Mouse (Mus musculus): ENCODE data around the gene Ccpg1os. TPM values are rescaled to one million over a fixed set of nuclear protein-coding genes. Genes with fewer than 3 reads are reported as not detected.

Ccpg1os gene
- 30.1 and 30.5 TPM in 2 replicates for polyA plus RNA-seq (2015; fragmentation: Nextera tagmentation; extraction: Ambion mirVana)

DNA sequence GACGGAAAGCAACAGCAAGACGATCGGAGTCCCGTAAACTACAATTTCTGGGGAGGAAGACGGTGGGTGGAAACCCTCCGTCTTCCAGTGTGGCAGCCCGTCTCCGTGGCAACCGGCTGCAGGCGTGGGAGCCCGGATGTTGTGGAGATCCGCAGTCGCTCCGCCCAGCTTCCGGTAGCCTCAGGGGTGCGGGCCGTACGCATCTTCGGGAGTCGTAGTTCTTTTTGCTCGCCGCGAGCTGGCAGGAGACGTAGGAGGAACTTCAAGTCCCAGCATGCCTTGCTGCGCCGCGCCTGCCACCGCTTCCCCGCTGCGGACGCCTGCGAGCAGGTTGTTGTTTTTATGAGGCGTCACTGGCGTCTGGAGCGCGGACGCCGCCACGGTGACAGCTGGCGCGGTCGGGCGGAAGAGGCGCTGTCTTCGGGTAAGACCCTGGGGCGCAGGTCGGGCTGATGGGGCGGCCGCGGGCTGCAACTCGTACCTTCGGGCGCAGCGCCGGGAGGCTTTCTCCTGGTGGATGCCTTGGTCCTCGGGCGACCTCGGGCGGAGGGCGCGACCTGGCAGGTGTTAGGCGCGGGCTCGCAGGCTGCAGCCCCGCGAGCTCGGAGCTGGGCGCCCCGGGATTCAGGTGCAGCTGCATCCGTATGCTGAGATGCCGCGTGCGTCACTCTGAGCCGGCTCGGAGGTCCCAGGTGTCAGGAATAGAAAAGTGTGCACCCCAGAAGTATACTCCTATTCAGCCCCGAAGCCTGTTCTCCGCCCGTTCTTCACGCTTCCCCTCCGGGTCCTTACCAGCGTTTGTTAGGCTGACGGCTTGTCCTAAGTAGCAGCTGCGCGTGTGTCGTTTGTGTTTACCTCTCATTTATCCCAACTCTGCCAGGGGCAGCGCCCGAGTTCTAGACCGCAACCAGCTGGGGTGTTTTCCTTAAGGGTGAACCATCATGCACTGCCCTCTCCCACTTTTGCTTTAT lies at the start of gene Ccpg1os, which contains the start of gene Ccpg1:
Gene Ccpg1os (minus strand): TSS at position 133 of the 971 bp plus-strand sequence.
Gene Ccpg1 (plus strand): TSS at position 180 of the 971 bp plus-strand sequence.
- Histone ChIP-seq H3K27ac (ENCODE audit: low read length) (peak within 1 kb of the TSS; percentile 49; the same call in 1 of the 2 replicates), H3K4me2 (ENCODE audit: low read depth, low read length) (peak within 1 kb of the TSS; percentile 94), H3K9me3 (ENCODE audit: control insufficient read depth, low read length) (no peaks in the 10 kb centered on the region), H3K9ac (ENCODE audit: low read length) (peak within 1 kb of the TSS; percentile 84), H3K4me1 (replicated peaks; ENCODE audit: control insufficient read depth, insufficient read depth, low read length) (peaks cover 8% of the 10 kb centered on the region), H3K27me3 (ENCODE audit: control insufficient read depth, insufficient read depth, low read depth, low read length) (no peaks in the 10 kb centered on the region), H3K36me3 (ENCODE audit: control insufficient read depth, insufficient read depth, low read length) (no peaks in the 10 kb centered on the region), H3K4me3 (ENCODE audit: low read length) (peak within 1 kb of the TSS; percentile 95)
- WGBS = 0% methylated on average over 88 of the region's 88 CpGs
- ATAC-seq (ENCODE audit: low read depth) = peak; percentile 100

DNA sequence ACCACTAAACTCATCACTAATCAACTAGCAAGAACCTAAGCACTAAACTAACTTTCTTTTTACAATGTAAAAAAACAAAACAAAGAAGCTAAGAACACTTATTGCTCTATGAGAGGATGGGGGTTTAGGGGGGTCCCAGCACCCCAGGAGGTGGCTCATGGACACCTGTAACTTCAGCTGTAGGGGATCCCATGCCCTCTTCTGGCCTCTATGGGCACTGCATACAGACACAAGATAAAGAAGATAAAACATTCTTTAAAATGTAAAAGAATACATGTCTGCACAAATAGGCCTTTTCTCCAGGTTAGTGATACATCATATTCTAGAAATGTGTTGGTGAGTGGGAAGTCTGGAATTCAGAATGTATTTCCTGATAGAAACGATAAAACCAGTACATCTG lies 48.2 kb upstream of the Ccpg1os start:
- peaks cover 10% of the 10 kb centered on the region; the same call in 1 of the 2 replicates for H3K36me3 ChIP-seq (ENCODE audit: control insufficient read depth, insufficient read depth, low read length)

DNA sequence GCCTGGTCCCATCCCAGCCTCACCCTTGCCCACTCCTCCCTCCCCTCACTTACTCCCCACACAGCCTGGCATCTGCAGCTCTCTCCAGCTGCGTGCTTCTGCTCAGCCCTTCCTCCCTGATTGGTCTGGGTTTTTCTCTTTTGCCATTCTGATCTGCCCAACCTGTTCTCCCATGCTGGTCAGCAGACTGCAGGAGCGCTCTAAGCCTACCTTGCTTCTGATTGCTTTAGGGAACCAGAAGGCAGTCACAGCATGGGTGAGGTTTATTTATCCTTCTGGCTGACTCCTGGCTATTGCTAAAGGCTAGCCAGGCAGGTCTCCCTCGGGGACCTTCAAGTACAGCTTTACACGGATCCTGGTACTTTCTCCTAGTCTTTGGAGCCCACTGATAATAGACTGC lies 46.2 kb upstream of the Ccpg1os start:
- H3K9ac ChIP-seq (ENCODE audit: low read length) = no peak overlapping the region
- no peaks in the 10 kb centered on the region for H3K9me3 ChIP-seq (ENCODE audit: control insufficient read depth, low read length)
- ATAC-seq (ENCODE audit: low read depth) = no peak
- H3K36me3 ChIP-seq (ENCODE audit: control insufficient read depth, insufficient read depth, low read length) = peaks cover 10% of the 10 kb centered on the region; the same call in 1 of the 2 replicates
- no peak overlapping the region for H3K4me3 ChIP-seq (ENCODE audit: low read length)
- 72% methylated on average over 4 of the region's 4 CpGs for WGBS
- H3K27ac ChIP-seq (ENCODE audit: low read length) = no peak overlapping the region
- H3K4me2 ChIP-seq (ENCODE audit: low read depth, low read length) = no peak overlapping the region
- no peaks in the 10 kb centered on the region for H3K27me3 ChIP-seq (ENCODE audit: control insufficient read depth, insufficient read depth, low read depth, low read length)
- no peaks in the 10 kb centered on the region for H3K4me1 ChIP-seq (replicated peaks; ENCODE audit: control insufficient read depth, insufficient read depth, low read length)

More for the DNA sequence above, 48.2 kb upstream of the Ccpg1os start:
- Histone ChIP-seq H3K27me3 (ENCODE audit: control insufficient read depth, insufficient read depth, low read depth, low read length) (no peaks in the 10 kb centered on the region), H3K27ac (ENCODE audit: low read length) (no peak overlapping the region), H3K4me3 (ENCODE audit: low read length) (no peak overlapping the region), H3K4me1 (replicated peaks; ENCODE audit: control insufficient read depth, insufficient read depth, low read length) (no peaks in the 10 kb centered on the region), H3K4me2 (ENCODE audit: low read depth, low read length) (no peak overlapping the region), H3K9me3 (ENCODE audit: control insufficient read depth, low read length) (no peaks in the 10 kb centered on the region), H3K9ac (ENCODE audit: low read length) (no peak overlapping the region)
- 86% methylated on average over 1 of the region's 1 CpGs for WGBS
- no peak for ATAC-seq (ENCODE audit: low read depth)

DNA sequence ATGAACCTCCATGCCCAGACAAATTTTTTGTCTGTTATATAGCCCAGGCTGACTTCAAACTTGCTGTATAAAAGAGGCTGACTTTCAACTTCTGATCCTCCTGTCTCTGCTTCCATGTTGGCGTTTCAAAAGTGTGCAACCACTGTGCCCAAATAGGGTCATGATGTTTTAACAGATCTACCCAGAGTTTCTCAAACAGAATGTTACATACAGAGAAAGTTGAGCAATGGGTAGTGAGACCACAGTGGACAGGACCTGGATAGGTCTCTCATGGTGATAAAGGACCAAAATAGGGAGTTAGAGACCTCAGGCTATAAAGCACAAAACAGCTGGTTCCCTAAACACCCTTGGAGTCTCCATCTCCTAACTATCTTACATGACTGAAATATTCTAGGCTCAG lies 45.3 kb upstream of the Ccpg1os start:
- Histone ChIP-seq H3K4me2 (ENCODE audit: low read depth, low read length) (no peak overlapping the region), H3K4me1 (replicated peaks; ENCODE audit: control insufficient read depth, insufficient read depth, low read length) (no peaks in the 10 kb centered on the region), H3K9me3 (ENCODE audit: control insufficient read depth, low read length) (no peaks in the 10 kb centered on the region), H3K4me3 (ENCODE audit: low read length) (no peak overlapping the region), H3K9ac (ENCODE audit: low read length) (no peak overlapping the region), H3K27me3 (ENCODE audit: control insufficient read depth, insufficient read depth, low read depth, low read length) (no peaks in the 10 kb centered on the region), H3K27ac (ENCODE audit: low read length) (no peak overlapping the region), H3K36me3 (ENCODE audit: control insufficient read depth, insufficient read depth, low read length) (peaks cover 10% of the 10 kb centered on the region; the same call in 1 of the 2 replicates)
- ATAC-seq (ENCODE audit: low read depth) = no peak
- WGBS = 85% methylated on average over 1 of the region's 1 CpGs

DNA sequence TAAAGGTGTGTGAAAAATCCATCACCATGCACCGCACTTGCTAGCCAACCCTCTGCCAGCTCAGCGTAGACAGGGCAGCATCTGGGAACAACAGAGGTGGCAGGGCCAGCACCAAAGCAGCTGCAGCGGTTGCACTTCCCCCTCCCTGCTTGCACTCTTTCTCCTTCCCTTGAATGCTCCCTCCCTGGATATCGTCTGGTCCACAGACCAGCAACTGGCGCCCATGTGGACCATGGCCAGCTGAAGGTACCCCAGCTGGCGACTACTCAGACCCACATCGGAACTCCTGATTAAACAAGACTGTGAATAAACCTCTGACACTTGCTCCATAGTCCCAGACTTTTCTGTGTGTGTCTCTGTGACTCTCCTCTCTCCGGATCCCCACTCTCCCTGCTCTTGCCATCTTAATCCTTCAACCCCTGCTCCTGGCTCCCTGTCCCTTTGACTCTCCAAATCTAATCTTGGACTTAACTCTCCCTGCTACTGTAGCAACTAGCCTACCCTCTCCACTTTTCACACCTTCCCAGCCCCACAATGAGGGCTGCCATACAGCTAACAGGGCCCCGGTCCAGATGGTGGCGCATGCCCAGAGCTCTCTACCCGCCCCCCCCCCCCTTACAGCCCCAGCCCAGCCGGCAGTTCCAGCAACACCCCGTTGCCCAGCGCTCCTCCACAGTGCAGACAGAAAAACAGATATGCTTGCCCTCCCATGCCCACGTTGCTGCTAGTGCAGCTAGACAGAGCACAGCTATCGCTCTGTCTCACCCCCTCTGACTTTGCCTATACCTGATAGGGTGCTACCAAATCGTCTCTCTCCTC lies 40.8 kb upstream of the Ccpg1os start:
- Histone ChIP-seq H3K9ac (ENCODE audit: low read length) (no peak overlapping the region), H3K4me2 (ENCODE audit: low read depth, low read length) (no peak overlapping the region), H3K4me3 (ENCODE audit: low read length) (no peak overlapping the region), H3K27ac (ENCODE audit: low read length) (no peak overlapping the region), H3K27me3 (ENCODE audit: control insufficient read depth, insufficient read depth, low read depth, low read length) (no peaks in the 10 kb centered on the region), H3K4me1 (replicated peaks; ENCODE audit: control insufficient read depth, insufficient read depth, low read length) (no peaks in the 10 kb centered on the region), H3K9me3 (ENCODE audit: control insufficient read depth, low read length) (no peaks in the 10 kb centered on the region), H3K36me3 (ENCODE audit: control insufficient read depth, insufficient read depth, low read length) (no peaks in the 10 kb centered on the region; the same call in 1 of the 2 replicates)
- ATAC-seq (ENCODE audit: low read depth) = peak; percentile 41; the same call in 1 of the 2 replicates
- WGBS = 28% methylated on average over 16 of the region's 17 CpGs

DNA sequence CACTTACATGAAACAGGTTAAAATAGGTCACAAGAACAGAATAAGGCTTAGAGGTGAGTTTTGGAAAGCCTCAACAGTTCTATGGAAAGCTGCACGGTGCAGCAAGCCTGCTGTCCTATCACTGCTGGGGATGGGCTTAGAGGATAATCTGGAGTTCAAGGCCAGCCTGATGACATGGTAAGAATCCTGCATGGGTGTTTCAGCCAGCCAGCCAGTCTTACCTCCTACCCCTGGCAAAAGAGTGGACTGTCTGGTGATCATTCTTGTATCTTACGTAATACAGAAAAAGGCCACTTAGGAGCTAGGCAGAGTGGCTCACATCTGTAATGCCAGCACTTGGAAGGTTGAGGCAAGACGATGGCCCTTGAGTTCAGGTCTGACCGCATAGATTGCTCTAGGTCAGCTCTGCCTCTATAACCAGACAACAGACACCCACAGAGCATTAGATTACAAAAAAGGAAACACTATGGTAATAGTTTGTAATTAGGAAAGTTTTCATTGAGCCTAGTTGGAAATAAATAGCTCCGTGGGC lies 35.5 kb upstream of the Ccpg1os start:
- 88% methylated on average over 5 of the region's 5 CpGs for WGBS
- Histone ChIP-seq H3K4me3 (ENCODE audit: low read length) (no peak overlapping the region), H3K4me1 (replicated peaks; ENCODE audit: control insufficient read depth, insufficient read depth, low read length) (no peaks in the 10 kb centered on the region), H3K9ac (ENCODE audit: low read length) (no peak overlapping the region), H3K4me2 (ENCODE audit: low read depth, low read length) (no peak overlapping the region), H3K9me3 (ENCODE audit: control insufficient read depth, low read length) (no peaks in the 10 kb centered on the region), H3K27ac (ENCODE audit: low read length) (no peak overlapping the region), H3K27me3 (ENCODE audit: control insufficient read depth, insufficient read depth, low read depth, low read length) (no peaks in the 10 kb centered on the region), H3K36me3 (ENCODE audit: control insufficient read depth, insufficient read depth, low read length) (peaks cover 12% of the 10 kb centered on the region)
- ATAC-seq (ENCODE audit: low read depth) = no peak

DNA sequence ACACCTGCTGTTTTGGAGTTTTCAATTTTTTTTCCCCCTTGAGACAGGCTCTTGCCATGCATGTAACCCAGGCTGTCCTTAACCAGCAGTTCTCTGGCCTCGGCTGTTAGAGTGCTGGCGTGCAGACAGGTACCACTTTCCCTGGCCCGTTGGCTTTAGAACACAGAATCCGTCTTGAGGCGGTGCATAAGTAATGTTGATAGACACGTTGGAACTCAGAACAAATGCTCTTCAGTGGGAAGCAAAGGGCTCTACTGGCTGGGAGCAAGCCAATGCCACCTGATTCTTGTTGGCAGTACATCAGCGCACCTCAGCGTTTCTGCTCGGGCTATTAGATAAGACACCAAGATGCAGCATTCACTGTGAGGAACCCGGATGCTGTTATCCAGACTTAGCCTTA lies 34.7 kb upstream of the Ccpg1os start:
- Histone ChIP-seq H3K27me3 (ENCODE audit: control insufficient read depth, insufficient read depth, low read depth, low read length) (no peaks in the 10 kb centered on the region), H3K27ac (ENCODE audit: low read length) (no peak overlapping the region), H3K36me3 (ENCODE audit: control insufficient read depth, insufficient read depth, low read length) (peaks cover 13% of the 10 kb centered on the region), H3K4me1 (replicated peaks; ENCODE audit: control insufficient read depth, insufficient read depth, low read length) (no peaks in the 10 kb centered on the region), H3K9ac (ENCODE audit: low read length) (no peak overlapping the region), H3K9me3 (ENCODE audit: control insufficient read depth, low read length) (no peaks in the 10 kb centered on the region), H3K4me3 (ENCODE audit: low read length) (no peak overlapping the region), H3K4me2 (ENCODE audit: low read depth, low read length) (no peak overlapping the region)
- no peak for ATAC-seq (ENCODE audit: low read depth)
- 85% methylated on average over 10 of the region's 10 CpGs for WGBS

DNA sequence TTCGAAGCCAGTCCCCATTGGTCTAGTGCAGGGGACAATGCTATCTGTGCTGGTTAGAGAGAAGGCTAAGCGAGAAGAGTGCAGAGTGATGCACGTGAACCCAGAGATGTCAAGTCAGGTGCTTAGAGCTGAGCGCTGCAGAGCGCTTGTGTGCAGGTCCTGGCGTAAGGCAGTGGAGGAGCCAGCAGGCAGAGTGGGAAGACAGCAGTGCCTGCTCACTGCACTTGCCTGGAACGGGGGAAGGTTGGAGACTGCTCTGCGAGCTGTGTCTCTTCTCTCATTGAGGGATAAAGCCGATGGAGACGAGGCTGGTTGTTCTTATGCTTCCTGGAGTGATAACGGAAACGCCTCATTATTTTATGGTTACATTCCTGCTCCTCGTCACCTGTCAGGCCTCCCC lies 29.5 kb upstream of the Ccpg1os start:
- Histone ChIP-seq H3K4me2 (ENCODE audit: low read depth, low read length) (no peak overlapping the region), H3K9ac (ENCODE audit: low read length) (no peak overlapping the region), H3K4me3 (ENCODE audit: low read length) (no peak overlapping the region), H3K36me3 (ENCODE audit: control insufficient read depth, insufficient read depth, low read length) (peaks cover 23% of the 10 kb centered on the region), H3K4me1 (replicated peaks; ENCODE audit: control insufficient read depth, insufficient read depth, low read length) (no peaks in the 10 kb centered on the region), H3K9me3 (ENCODE audit: control insufficient read depth, low read length) (no peaks in the 10 kb centered on the region), H3K27me3 (ENCODE audit: control insufficient read depth, insufficient read depth, low read depth, low read length) (no peaks in the 10 kb centered on the region), H3K27ac (ENCODE audit: low read length) (no peak overlapping the region)
- ATAC-seq (ENCODE audit: low read depth) = no peak
- 77% methylated on average over 13 of the region's 13 CpGs for WGBS

Data from lung, embryonic 16.5 days (tissue).